Mouse (Mus musculus) megakaryocyte, embryonic 14.5 days (primary cell): ENCODE results near the gene Gabra2.

Experiments
- FLI1 ChIP-seq: IDR thresholded peaks from 2 replicates; pipeline ENCODE4 v1.6.1; 2012; ENCODE audit warnings: low read length, inconsistent platforms, mixed read lengths
- GATA1 ChIP-seq: IDR thresholded peaks from 3 replicates; pipeline ENCODE4 v1.6.1; 2012; ENCODE audit warnings: mixed read lengths, low read length, inconsistent platforms, borderline replicate concordance

DNA sequence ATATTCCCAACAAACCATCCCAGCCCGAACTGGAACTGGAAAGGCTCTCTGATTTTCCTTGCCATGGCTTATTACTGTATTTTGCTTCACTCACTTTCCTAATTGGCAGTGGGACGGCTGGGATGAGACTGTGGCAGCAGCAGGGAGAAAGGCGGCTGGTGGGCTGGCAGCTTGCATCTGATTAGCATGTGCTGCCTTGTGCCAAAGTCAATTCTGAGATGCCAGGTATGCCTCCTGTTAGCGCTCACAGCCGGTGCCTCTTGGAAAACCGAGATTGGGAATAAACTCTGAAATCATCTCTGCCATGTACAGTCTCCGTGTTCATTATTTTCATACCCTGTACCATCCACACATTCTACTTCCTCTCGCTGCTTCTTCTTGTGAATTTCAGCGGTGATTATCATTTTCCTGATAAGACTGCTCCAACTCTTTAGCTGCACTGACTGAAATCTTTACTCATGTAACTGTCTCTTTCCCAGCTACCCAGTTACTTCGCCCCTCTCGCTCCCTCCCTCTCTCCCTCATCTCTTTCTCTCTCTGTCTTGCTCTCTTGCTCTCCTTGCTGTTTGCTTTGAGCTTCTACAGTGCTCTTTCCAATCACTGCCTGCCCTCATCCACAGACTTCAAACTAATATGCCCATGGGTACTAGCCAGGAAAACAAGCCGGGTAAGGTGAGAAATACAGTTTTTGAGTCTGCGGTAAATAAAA lies 99.9 kb downstream of the Gabra2 start:
- TF ChIP-seq GATA1 = no peak
- no peak for TF ChIP-seq FLI1
